Mouse (Mus musculus) retina, postnatal 7 days (tissue): ENCODE results near the gene Trim9.

Source experiments
- DNase-seq: peaks from one replicate; pipeline ENCODE4 v3.0.0-alpha.2; 2012; ENCODE audit warnings: low read depth, low spot score

Trim9 gene

DNA sequence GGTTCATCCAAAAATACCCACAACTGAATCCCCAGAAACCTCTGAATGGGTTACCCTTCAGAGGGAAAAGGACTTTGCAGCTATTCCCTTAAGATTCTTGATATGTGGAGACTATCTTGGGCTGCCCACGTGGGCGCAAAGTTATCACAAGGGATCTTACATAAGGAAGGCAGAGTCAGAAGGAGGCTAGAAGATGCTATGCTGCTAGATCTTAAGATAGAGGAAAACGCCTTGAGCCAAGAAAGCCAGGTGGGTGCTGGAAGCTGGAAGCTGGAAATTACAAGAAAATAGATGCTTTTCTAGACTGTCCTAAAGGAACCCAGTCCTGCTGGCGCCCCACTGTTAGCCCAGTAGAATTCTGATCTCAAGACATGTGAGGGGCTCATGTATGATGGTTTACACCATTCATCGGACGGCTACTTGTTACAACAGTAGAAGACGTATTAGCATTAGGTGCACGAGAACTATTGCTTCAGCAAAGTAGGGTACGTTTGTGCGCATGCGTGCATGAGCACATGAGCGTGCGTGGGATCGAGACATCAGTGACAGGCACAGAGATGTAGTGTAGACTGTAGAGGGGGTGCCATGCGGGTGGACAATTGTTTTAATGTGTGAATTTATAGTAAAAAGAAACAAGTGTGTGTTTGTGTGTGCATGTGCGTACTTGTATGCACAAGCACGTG lies 85.0 kb downstream of the Trim9 start:
- DNase-seq = no peak

DNA sequence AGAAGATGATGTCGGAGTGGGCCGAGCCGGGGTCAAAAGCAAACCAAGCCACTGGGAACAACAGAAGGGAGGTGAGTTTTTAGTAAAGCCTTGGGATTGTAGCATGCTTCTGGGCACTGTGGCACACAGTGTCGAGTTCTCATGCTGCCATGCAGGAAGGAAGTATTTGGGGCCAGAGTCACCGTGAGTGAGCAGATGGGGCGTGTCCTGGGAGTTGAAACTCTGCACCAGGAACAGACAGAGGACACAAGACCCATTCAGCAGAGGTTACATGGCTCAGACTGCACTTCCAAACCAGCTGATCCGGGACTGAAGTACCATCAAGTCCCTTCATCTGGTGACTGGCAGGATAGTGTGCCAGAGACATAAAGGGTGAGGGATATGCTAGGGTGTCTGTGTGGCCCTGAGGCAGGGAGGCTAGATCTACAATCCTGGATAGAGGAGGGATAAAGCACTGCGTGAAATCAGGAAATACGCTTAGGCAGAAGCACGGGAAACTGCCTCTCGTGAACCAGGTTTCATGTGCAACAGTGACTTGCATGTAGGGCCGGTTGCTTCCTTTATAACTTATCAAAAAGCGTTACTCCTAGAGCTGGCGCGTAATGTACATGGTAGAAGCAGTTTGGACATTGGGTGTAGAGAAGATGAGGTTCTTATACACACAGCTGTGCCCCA lies 96.1 kb downstream of the Trim9 start:
- no peak for DNase-seq

- no peak for DNase-seq
Measured at GRCm38 (mm10) chr12:70249616-70250157, 97.7 kb downstream of the Trim9 start.

DNA sequence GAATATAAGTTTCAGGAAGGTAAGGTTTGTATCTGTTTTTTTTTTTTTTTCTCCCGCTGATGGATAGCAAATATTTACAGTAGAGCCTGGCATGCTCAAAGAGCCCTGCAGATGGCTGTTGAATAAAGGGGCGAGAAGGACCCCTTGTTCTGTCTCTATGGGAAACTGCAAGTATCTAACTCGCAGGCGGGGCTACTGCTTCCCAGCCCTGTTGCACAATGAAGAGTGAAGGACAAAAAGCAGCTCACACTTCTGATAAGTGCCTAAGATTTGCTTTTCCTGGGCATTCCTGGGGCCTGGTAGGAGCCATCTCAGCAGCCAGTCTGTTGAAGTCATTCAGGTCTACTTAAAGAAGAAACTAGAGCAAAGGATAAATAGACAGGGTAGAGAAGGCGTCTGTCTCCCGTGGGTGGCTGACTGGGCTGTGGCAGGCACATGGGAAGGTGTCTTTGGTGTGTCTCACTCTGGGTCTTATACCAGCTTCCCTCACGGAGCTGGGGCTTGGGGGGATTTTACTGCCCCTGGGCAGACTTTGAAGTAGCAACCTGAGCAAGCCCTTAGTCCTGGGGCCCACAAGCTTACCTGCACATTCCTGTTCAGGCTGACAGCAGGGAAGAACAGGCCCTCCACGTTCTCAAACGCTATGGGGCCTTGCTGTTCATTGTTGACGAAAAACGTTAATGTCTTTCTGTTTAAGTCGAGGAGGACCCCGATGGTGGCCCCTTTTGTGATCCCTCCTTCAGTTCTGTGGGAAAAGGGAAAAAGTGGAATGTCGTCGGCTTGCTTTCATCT lies 99.5 kb downstream of the Trim9 start:
- no peak for DNase-seq

- DNase-seq = no peak
Measured at GRCm38 (mm10) chr12:70242550-70242949, 104.9 kb downstream of the Trim9 start.

GRCm38 (mm10) chr12:70239741-70240140 lies 107.7 kb downstream of the Trim9 start:
- no peak for DNase-seq

DNA sequence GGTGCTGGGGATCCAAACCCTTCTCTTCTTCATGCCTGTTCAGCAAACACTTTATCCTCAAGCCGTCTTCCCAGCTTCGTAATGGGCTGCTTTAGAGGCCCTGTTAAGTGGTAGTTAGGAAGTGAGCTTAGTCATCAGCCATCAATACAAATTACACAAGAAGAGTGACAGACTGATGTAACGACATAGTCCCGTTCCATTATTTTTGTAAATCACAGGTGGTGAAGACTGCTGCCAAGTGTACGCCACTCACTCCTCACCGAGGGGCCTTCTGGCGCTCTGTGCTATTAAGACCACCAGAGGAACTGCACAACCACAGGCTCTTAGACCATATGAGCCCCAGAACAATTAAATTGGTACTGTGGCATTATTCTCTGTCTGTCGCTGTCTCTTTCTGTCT lies 108.8 kb downstream of the Trim9 start:
- DNase-seq = no peak

DNA sequence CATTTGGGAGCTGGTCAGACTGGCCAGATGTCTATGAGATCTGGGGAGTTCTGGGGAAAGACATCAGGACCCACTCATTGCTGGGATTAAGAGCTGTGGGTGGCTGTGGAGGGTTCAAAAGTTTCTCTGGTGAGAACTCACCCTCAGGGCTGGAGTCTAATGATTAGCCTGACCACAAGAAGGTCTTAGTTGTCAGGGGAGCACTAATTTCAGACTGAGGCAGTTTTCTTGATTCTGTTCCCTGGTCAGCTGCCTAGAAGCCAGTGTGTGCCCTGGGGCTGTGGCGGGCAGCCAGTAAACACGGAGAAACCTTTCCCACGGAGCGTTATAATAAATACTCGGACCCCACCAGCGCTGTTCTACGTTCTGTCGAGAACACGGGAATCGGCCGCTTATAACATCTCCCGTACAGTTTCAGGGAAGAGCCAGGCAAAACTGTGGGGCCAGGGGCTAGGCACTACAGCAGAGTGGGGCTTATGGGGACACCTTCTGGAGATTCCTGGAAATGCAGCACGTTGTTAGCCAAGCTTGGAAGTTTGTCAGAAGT lies 112.4 kb downstream of the Trim9 start:
- DNase-seq = peak; percentile 60

DNA sequence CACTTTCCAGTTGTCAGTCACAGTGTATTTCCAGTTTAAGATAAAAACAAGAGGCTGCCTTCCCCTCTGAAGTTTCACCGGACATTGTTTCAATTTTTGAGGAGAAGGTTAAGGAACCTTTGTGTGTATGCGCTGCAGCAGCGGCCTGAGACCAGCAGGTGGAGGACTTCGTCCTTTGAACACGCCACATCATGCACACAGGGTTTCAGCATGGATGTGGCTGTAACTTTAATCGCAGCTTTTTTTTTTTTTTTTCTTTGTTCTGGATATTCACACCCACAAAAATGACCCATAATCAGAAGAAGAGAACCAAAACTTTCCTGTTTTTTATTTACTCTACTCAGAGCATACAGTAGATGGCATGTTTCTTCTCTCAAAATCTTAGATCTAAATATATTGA lies 113.0 kb downstream of the Trim9 start:
- DNase-seq = no peak

GRCm38 (mm10) chr12:70233637-70234315 lies 113.6 kb downstream of the Trim9 start:
- no peak for DNase-seq

- DNase-seq = no peak
Measured at GRCm38 (mm10) chr12:70232020-70232544, 115.3 kb downstream of the Trim9 start.

GRCm38 (mm10) chr12:70231294-70231693 lies 116.1 kb downstream of the Trim9 start, which contains the start of gene Pygl:
Gene Pygl (minus strand): TSS chr12:70231488.
- DNase-seq = no peak

DNA sequence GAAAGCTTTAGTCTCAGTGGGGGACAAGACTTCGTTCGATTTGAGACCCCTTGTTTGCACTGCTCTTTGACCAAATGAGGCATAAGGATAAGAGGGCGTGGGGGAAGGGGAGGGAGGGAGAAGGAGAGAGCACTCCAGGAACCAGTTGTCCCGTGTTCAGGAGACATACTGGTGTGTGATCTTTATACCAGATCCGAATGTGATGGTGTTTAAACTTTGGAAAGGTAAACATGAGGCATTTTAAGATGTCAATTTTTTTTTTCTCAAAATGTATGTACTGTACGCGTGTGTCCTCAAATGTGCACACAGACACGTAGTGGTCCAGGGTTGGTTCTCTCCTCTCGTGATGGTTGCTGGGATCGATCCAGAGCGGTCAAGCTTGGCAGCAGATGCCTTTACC lies 119.3 kb downstream of the Trim9 start:
- no peak for DNase-seq

DNA sequence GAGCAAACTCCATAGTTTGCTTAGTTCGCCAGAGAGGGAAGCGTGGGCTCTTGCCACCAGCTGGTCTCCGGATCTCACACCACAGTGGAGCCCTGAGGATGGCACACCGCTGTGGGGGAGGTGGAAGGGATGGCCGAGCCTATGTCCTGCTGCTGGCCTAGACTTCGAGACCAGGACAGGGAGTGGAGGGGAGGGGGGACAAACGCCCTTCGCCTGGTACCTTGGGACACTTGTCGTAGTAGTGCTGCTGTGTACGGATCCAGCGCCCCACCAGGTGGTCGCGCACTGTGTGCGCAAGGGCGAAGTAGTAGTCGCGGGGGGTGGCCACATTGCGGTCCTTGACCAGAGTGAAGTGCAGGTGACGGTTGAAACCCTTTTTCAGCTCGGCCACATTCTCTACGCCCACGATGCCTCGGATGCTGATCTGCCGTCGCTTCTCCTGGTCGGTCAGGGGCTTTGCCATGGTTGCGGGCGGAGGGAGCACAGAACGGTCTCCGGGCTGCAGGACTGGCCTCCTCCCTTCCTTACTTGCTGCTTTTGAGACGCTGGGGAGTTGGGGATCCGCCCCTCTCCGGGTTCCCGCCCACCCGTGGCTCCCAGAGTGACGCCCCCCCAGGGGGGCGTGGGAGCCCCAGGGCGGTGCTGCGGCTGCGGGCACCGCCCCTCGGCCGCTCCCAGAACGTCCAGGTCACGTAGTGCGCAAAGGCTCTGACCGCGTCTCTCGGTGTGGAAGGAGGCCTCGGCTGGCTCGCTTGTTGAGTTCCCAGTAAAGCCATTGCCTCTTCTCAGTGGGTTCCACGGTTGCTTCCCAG lies 120.1 kb downstream of the Trim9 start:
- DNase-seq = no peak

- no peak for DNase-seq
Measured at GRCm38 (mm10) chr12:70226655-70227054, 120.8 kb downstream of the Trim9 start.

DNA sequence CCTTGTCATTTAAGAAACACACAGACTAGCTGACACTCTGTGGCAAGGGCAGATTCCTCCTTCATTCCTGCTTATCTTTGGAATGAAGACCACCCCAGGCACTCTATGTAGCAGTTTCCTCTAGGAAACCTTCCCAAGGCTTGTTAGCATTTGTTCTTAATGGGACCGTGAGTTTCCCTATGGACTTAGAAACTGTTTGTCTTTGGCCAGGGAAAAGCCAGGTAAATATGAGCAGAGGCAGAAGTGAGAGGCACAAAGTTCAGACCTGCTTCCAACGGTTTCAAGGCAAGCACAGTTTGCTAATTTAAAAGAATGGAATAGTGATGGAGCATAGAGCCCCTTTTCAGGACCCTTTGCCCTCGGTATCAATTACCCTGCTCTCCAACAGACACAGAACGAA lies 124.1 kb downstream of the Trim9 start:
- DNase-seq = no peak

DNA sequence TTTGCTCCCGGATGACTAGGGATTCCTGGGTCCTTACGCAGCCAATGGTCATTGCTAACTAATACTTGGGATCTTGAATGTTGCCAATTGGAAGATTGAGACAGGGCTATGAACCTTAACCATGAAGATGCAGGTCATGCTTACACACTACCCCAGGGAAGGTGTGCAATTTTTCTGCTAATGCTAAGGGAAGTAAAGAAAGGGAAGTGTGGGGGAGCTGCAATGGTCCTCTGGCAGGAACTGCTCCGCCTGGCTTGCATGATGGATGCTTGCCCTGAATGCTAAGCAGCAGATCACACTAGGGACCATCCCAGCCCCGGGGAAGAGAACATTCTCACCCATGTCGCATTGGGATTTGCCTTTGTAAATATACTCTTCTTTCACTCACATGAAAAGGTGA lies 126.0 kb downstream of the Trim9 start:
- no peak for DNase-seq

DNA sequence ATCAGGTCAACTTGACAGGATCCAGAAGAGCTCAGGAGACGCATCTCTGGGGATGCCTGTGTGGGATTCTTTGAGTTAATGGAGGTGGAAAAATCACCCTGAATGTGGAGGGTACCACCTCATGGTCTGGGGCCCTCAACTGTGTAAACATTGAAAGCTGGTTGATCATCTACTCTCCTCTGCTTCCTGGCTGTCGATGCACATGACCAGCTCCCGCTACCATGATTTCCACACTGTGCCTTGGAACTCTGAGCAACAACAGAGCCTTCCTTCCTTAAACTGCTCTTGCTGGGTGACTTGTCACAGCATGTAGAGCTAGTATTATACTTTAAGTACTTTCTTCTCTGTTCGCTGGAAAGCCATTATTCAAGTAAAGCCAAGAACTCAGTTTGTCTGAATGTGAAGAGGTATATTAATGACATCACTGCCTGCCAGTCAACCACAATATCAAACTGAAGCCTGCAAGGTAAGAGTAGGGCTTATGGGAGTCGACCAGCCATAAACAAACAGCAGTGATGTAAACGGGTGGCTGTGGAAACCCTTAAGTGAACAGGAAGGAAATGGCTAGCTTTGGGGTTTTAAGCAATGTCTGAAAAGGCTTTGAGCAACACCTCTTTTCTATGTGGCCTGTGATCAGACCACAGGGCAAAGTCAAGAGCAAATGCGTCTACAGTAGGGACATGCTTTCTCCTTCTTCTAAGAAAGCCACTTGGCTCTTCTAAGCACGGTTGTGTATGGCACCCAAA lies 128.4 kb downstream of the Trim9 start:
- no peak for DNase-seq

DNA sequence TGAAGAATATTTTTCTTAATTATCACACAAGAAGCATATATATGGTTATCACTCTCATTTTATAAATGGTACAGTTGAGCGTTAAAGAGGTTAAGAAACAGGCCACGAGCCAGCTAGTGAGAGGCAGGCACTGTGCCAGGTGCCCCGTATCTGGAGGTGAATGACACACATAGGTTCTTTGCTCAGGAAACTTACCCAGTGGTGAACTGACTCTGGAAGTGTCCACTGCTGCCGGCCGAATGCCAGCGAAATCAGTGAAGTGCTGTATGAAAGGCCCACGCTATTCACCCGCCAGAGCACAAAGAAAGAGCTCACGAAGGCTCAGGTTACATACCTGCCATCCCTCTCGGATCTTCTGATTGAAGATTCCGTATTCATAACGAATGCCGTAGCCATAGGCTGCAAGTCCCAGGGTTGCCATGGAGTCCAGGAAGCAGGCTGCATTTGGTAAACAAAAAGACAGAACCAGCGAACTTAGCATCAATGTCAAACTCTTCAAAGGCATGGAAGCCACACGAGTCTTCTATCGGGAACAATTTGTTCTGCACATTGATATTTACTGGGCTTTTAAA lies 131.1 kb downstream of the Trim9 start:
- DNase-seq = no peak
